Mouse (Mus musculus) brain, embryonic 14.5 days (tissue): ENCODE results near the gene Kcnip4.

ENCODE experiments used
- CTCF ChIP-seq: fragments of 200-500 bp; IDR thresholded peaks from 2 replicates; pipeline ENCODE4 v1.5.1; 2012; ENCODE audit warnings: inconsistent platforms, mild to moderate bottlenecking, moderate library complexity, borderline replicate concordance; ENCODE audit not compliant: insufficient read depth, insufficient read length; ENCODE audit errors: extremely low read depth
- POLR2A ChIP-seq: fragments of 200-500 bp; IDR thresholded peaks from 2 replicates; pipeline ENCODE4 v1.6.1; 2012; ENCODE audit warnings: mild to moderate bottlenecking, inconsistent platforms, borderline replicate concordance; ENCODE audit not compliant: poor library complexity, insufficient read depth, insufficient read length, severe bottlenecking; ENCODE audit errors: extremely low read depth

- TF ChIP-seq POLR2A (no peak), CTCF (no peak)
Observed at GRCm38 (mm10) chr5:48349309-48349708, 1175.4 kb downstream of the Kcnip4 start.
